Mouse (Mus musculus) spleen, postnatal 4 days (tissue): Measurements from ENCODE around the gene Adnp.

Experiments used
- DNase-seq, 2 experiments: peaks; one replicate each; pipeline ENCODE4 v3.0.0; 2022; ENCODE audit warnings: low spot score in 2 of 2

Gene Adnp

GRCm38 (mm10) chr2:168206725-168207644 is at the start of gene Adnp:
TSS of gene Adnp (minus strand) at chr2:168207112.
- DNase-seq: peak; percentile 95 to 98

GRCm38 (mm10) chr2:168256506-168256905 is 49.6 kb upstream of the Adnp start:
- DNase-seq: no peak

- no peak for DNase-seq
These were observed 46.9 kb upstream of the Adnp start for GRCm38 (mm10) chr2:168253822-168254221.

GRCm38 (mm10) chr2:168252639-168253292 is 45.9 kb upstream of the Adnp start:
- no peak for DNase-seq

GRCm38 (mm10) chr2:168250270-168250669 is 43.4 kb upstream of the Adnp start:
- DNase-seq: peak; percentile 81 to 93

GRCm38 (mm10) chr2:168248856-168249245 is 41.9 kb upstream of the Adnp start:
- no peak for DNase-seq

- no peak for DNase-seq
These were observed 41.4 kb upstream of the Adnp start for GRCm38 (mm10) chr2:168248167-168248855.

- DNase-seq: no peak
These were observed 38.7 kb upstream of the Adnp start for GRCm38 (mm10) chr2:168245571-168245970.

GRCm38 (mm10) chr2:168243278-168243677 is 36.4 kb upstream of the Adnp start:
- DNase-seq: no peak

- no peak for DNase-seq
These were observed 35.9 kb upstream of the Adnp start for GRCm38 (mm10) chr2:168242841-168243240.

- DNase-seq: no peak
These were observed 31.4 kb upstream of the Adnp start for GRCm38 (mm10) chr2:168238335-168238734.

- DNase-seq: no peak
These were observed 26.4 kb upstream of the Adnp start for GRCm38 (mm10) chr2:168233286-168233685.

- peak in 1 of 2 experiments; percentile 66 for DNase-seq
These were observed 24.5 kb upstream of the Adnp start for GRCm38 (mm10) chr2:168231471-168231829.

- peak; percentile 32 to 69 for DNase-seq
These were observed 24.0 kb upstream of the Adnp start for GRCm38 (mm10) chr2:168230773-168231470.

- DNase-seq: peak; percentile 80 to 91
These were observed 23.3 kb upstream of the Adnp start, which contains the start of the genes Gm20716, Dpm1 and Mocs3 for GRCm38 (mm10) chr2:168230026-168230728. TSS of gene Gm20716 (minus strand) at chr2:168230364. TSS of gene Dpm1 (minus strand) at chr2:168230591. TSS of gene Mocs3 (plus strand) at chr2:168230622.

GRCm38 (mm10) chr2:168229116-168230025 is 22.5 kb upstream of the Adnp start:
- peak in 1 of 2 experiments; percentile 42 for DNase-seq

- DNase-seq: no peak
These were observed 16.4 kb upstream of the Adnp start for GRCm38 (mm10) chr2:168223326-168223725.

- DNase-seq: no peak
These were observed 7.0 kb upstream of the Adnp start for GRCm38 (mm10) chr2:168213788-168214397.

- no peak for DNase-seq
These were observed 971 bp upstream of the Adnp start for GRCm38 (mm10) chr2:168207883-168208282.
